Mouse (Mus musculus) brain, embryonic 18.5 days (tissue): Measurements from ENCODE around the gene Plppr2.

Source experiments
- DNase-seq: peaks from one replicate; pipeline ENCODE4 v3.0.0-alpha.2; 2012; ENCODE audit warnings: low read depth, low spot score

Plppr2 gene

DNA sequence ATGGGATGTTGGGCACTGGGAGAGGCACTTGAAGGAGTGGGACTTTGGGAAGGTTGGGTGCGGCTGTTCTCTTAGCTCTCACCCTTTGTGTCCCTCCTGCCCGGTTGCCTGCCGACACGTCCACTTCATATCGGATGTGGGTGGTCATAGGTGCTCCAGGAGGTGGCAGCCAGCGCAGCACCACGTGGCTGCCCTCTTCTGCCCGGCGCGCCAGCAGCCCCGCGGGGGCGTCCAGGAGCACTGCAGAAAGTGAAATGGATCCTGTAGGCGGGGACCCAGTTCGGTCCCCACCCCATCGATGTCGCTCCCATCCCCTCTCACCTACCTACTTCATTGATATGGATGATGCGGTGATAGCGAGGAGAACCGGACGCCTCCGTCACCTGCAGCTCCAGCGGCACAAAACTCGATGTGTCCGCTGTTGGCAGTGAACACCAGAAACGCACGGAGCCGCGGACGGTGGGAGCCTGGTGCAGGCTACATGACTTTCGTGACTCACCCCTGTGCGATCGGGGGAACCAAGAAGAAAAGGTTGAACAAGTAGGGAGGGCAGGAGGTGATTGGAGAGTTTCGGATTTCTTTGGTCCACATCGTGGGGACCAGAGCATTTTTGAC, 24.6 kb downstream of the Plppr2 start:
- no peak for DNase-seq

DNA sequence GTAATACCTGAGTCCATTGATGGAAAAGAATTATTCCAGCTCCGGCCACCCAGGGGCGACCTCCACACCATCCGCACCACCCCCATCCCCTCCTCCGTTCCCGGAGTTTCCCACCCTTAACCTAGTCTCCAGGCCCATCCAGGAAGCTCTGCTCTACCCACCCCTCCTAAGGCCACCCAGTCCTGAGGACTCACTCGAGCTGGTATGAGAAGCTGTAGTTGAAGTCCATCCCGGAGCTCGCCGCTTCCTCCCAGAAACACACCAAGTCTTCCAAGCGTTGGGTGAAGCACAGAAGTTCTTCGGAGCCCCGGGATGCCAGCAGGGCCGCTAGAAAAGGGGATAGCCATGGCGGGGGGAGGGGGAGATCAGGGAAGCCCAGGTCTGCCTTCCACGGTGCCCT, 25.2 kb downstream of the Plppr2 start:
- DNase-seq = no peak

DNA sequence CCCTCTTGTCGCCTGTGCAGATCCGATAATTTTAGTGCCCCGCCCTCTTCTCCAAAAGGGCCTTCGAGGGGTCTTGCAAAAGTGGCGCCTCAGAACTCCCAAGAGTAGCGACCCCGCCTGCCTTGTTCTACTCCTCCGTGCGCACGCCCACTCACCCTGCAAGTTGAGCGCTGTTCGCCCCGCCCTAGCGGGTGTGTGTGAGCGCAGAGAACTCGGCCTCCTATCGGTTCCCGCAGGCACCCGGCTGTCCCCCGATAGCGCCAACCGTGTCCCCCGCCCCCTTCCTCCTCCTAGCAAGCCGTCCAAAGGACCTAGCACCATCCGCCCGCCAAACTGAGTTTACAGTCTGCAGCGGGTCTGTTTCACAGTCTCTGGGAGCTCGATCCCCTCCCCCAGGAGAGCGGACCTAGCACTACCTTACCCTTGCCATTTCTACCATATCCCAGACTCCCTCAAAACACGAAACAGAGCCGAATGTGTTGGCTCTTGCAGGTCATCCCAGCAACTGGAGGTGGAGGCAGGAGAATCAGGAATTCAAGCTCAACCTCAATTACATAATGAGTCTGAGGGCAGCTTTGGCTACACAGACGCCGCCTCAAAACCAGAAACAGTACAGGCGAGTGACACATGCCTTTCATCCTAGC, 25.7 kb downstream of the Plppr2 start:
- DNase-seq = no peak

DNA sequence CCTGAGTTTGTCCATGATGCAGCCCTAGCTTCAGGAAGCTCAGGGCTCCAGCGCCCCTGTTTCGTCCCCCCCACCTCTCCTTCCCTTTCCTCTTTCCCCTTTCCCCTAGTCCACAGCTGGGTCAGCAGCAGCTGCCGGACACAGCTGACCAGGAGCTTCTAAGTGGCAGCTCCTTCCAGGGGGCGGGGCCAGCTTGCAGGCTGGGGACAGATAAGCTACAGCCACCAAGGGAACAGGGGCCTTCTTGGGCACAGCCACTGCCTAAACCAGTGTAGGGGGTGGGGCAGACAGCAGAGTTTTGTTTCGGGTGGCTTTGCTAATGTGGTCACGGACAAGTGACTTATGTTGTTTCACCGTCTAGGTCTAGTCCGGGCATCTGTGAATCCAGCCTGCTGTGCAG, 26.6 kb downstream of the Plppr2 start, which contains the start of gene Epor:
Gene Epor, minus strand, starts transcription at position 90 of the 400 bp plus-strand sequence.
- no peak for DNase-seq

DNA sequence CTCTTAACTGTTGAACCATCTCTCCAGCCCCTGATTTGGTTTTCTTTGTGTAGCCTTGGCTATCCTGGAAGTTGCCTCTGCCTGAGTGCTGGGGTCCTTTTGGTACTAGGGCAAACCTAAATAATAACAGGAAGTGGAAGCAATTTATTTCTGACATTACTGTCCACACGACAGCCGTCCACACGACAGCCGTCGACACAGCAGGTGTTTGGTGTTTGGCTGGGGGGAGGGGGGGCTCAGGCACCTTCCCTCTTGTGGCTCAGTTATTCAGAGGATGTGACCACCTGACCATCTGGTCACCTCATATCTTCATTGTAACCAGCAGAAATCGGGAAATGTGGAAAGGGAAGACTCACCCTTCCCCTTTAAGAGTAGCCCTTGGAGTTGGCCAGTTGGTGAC, 32.0 kb downstream of the Plppr2 start:
- no peak for DNase-seq

DNA sequence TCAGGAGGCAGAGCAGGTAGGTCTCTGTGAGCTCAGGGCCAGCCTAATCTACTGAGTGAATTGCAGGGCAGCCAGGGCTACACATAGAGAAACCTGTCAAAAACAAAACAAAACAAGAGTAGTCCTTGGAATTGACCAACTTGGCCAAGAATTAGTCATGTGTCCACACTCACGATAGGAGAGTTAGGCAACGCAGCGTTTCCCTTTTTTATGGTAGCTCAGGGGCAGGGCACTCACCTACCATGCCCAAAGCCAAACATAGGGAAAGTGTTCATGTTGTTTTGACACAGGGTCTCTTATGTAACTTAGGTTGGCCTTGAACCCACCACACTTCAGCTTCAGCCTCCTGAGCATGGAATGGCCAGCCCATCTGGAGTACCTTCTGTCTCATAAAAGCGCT, 32.5 kb downstream of the Plppr2 start:
- DNase-seq = no peak

DNA sequence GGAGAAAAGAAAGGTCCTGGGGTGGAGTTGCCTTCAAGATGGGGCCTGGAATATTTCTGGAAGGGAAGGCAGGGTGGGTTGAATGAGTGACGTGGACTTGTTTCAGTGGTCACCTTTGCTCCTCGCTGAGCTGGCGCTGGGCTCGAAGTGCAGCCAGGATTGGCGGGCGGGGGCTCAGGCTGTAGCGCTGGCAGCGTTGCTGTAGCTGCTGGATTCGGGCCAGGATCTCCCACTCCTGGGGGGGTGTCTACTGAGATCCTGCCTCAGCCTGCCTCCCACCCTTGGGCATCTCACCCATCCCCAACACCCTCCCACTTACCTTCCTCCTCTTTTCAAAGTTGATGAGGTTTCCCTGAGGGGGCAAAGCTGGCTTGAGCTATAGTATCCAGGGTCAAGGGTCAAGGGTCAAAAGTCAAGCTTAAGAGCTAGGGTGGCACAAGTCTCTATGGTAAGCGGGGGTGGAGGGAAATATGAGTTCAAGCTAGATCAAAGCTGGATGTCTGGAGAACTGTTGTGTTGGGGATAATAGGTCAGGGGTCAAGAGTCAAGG, 39.9 kb downstream of the Plppr2 start:
- no peak for DNase-seq

DNA sequence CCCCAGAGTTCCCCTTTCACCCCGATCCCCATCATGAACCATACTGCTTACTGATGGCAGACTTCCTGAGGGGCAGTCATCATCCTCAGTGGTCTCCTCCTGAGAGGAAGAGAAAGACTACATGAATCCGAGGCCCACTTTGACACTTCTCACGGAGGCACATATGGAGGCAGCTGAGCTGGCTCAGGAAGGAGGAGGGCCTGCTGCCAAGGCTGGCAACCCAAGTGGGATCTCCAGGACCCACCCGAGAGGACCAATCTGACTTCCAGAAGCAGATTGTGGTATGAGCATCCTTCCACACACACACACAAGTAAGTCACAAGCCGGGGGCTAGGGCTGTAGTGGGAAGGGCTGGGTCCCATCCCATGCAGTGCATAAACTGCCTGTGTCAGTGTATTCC, 40.5 kb downstream of the Plppr2 start:
- no peak for DNase-seq

DNA sequence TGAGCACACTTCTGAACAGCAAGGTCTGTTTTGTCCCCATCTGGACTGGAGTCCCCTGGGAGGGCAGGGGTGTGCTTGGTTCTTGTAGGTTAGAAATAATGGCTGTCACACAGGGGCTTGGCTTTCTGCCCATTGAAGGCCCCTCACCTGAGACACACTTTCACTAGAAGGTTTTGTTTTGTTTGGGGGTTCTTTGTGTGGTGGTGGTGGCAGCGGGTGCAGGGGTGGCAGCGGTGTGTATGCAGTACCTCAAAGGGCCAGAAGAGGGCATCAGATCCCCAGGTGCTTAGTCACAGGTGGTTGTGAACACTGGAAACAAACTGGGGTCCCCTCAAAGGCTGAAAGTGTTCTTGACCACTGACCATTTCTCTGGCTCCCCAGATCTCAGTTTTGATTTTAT, 41.1 kb downstream of the Plppr2 start:
- DNase-seq = no peak

DNA sequence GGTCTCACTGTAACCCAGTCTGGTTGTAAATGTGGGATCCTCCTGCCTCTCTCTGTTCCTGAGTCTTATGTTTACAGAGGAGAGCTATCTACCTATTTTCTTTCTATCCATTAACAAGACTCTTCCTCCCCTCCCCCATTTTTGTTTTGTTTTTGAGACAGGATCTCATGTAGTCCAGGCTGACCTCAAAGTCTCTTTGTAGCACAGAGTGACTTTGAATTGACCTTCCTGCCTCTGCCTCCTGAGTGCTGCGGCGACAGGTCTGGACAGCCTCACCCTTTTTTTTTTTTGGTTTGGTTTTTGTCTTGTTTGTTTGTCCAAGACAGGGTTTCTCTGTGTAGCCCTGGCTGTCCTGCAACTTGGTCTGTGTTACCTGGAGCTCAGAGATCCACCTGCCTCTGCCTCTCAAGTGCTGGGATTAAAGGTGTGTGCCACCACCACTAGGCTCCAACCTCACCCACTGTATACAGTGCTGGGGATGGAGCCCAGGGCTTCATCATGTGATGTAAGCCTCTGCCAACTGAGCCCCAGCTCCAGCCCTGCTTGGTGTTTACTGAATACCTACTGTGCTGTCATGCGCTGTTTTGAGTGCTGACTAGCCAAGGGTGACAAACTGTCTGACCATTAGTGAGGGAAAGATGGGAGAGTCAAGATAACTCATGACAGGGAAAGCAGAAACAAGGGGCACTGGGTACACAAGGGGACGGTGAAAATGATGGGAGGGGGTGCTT, 41.7 kb downstream of the Plppr2 start:
- DNase-seq = no peak

DNA sequence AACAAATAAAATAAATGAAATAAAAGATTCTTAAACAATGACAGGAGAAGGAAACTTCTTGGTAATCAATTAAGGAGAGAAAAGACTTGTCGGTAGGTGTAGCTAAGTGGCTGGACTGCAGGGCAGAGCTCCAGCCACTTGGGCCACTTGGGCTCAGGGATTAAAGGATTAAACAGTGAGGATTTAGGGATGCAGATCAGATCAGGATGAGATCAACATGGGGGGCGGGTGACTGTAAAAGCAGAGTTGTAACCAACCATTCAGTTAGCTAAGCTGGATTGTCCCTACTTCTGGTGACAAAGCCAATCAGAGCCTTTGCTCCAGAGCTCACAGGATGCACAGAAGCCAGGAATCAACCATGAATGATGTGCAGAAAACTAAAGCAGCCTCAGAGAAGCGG, 47.1 kb downstream of the Plppr2 start:
- DNase-seq = no peak

DNA sequence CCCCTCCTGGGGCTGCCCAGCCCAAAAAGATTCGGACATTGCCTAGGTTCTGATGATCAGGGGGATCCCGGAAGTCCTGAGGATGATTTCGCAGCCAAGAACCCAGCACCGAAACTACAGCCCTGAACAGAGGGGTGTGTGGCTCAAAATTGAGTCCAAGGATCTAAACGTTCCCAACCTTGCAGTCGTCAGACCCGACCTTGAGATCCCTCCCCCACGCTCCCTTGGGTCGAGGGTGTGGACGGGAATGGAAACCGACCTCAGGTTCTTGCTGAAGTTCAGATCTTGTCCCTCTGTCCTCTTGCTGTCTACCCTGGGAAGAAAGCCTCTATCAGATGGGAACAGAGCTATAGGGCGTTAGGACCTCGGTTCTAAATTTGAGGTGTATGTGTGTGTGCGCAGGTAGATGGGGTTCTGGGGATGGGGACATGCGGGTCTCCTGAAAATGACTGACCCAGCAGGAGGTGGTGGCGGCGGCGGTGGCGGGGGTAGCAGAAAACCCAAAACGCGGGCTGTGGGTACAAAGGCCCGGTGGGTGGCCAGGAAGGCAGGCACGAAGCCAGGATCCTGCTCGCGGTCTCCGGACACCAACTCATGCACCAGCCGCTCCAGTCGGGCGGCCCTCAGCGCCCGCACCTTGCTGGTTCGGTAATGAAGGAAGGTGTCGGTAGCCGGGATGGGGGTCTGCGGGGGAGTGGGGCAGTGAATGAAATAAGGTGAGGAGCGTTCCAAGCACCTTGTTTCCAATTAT, 50.9 kb downstream of the Plppr2 start:
- DNase-seq = no peak

DNA sequence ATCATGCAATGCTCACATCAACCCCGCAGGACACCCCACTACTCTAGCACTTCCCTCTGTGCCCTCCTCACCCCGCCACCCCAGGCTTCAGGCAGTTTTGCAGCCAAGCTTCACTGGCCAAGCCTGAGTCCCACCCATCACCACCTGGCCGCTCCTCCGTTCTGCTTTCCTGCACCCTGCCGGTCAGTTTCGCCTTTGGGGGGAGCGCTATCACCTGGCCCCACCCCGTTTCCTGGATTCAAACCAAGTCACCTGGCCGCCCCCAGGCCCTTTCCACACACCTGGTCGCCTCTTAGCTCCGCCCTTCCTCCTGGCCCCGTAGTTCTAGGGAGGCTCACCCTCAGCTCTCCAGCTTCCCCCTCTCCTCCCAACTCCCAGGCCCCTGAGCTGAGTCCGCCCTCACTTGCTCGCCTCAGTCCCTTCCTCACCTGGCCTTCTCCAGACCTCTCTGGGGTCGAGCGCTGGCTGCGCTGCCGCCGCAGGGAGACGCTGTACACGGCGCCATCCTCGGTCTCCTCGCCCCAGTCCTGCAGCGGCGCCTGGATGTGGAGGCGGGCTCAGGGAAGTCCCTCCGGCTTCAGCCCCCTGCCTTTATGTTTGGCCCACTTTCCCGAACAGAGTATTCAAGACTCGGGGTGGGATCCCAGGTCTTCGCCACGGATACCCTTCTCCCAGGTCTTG, 51.7 kb downstream of the Plppr2 start:
- DNase-seq = no peak

DNA sequence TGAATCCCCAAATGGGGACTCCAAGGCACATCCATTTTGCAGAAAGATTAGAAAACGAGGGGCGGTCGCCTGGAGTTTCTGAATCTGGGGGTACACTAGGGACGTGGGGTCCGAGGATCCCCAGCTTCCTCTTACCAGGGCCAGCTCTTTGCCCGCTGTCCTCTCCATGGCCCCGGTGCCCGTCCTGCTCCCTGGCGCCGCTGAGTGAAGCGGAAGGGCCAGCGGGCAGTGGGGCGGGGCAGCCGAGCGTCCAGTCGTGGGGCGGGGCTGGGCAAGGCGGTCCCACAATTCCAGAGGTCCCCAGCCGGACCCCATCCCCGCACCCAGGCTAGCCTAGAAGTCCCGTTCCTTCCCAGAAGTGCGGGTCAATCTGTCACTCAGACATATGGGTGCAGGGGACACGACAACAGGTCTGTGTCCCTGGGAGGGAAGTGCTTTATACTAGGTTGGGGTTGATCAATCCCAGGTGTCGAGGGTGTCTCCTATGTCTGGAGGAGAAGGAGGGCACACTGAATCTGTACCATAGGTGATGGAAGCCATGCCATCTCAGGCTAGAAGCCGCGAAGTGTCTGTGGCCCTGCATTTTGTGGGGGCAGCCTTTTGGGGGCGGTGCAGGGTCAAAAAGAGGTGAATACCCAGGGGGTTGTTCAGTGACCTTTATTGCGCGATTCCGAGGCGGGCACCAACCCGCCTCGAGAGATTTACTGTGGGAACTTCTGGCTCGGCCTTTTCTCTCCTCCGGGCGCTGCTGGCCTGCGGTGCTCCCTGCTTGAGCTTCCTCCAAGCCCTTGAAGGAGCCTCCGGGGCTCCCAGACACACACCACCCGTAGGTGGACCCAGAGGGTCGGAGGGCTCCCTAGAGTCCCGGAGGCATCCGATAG, 52.6 kb downstream of the Plppr2 start, which contains the start of gene Rgl3:
Gene Rgl3, minus strand, starts transcription at position 217 of the 881 bp plus-strand sequence.
- DNase-seq = no peak

DNA sequence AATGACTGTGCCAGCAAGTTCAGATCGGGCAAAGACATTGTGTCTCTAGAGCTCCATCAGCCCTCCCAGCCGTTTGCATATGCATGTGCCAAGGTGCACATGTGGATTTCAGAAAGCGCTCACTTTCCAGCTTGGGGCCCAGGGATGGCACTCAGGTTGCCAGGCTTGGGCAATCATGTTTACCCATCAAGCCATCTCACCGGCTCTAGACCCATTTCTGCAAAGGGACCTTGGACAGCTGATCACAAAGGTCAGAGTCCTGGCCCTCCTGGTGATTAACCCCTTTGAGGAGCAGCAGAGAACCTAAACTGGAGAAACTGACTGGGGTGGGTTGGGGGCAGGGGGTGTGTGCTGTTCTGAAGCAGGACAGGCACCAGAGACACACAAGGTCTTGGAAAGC, 55.4 kb downstream of the Plppr2 start:
- DNase-seq = no peak

DNA sequence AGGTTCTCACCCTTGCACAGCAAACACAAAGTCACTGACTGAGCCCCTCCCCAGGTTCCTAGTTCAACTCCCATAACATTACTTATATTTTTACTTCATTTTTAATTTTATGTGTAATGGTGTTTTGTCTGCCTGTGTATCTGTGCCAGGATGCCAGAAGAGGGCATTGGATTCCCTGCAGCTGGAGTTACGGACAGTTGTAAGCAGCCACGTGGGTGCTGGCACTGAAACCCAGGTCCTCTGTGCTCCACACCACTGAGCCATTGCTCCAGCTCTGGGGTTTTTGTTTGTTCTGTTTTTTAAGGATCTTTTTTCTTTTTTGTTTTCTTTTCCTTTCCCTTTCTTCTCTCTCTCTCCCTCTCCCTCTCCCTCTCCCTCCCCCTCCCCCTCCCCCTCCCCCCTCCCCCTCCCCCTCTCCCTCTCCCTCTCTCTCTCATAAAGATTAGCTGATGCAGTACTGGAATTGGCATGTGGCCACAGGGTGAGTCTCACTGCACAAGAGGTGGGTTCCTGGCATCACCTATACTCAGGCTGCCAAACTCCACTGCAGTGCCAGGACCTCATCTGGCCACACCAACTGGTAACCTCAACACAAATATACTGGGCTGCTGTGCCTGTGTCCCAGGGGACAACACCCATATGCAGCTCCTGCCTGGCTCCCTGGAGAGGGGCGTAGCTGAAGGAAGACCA, 59.5 kb downstream of the Plppr2 start:
- DNase-seq = no peak
